Mouse (Mus musculus) left cerebral cortex, postnatal 4 days (tissue): Measurements from ENCODE around the gene Hoxd11. TPM values are rescaled to one million over a fixed set of nuclear protein-coding genes. Genes with fewer than 3 reads are reported as not detected.

ENCODE experiments used
- DNase-seq: peaks from one replicate; pipeline ENCODE4 v3.0.0-alpha.2; 2022
- intact Hi-C: fragments of 180-260 bp; cut with DNase I; formaldehyde crosslinking; loops from one replicate; pipeline ENCODE4 v1.15.1; 2025
- total RNA-seq, 2 experiments: library from RNA; stranded (reverse); gene quantifications; 2 replicates each; pipeline ENCODE4 v1.2.3; 2021

The Hoxd11 gene
- total RNA-seq, 2 experiments from 2014 or later: not detected

DNA sequence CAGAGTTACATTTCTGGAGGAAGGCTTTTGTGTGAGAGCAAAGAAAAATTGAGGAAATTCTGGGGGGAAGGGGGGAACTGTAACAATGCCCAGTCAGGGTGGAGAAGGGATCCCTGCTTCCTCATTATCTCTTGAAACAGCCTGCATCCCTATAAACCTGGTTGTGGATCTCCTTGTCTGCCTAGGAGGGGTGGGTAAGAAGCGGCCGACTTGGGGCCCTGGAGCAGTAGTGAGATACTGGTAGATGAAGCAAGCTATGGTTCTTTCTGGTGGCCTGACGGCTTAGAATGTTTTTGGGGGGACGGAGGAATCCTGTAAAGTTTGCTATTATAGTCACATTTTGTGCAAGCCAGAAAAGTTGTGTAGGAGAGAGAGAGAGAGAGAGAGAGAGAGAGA is 14.1 kb downstream of the Hoxd11 start:
- intact Hi-C loops: loop anchor here (10.0 kb wide), 1 partner anchor 1411 kb away; no protein-coding TSS in a partner anchor
- no peak for DNase-seq

DNA sequence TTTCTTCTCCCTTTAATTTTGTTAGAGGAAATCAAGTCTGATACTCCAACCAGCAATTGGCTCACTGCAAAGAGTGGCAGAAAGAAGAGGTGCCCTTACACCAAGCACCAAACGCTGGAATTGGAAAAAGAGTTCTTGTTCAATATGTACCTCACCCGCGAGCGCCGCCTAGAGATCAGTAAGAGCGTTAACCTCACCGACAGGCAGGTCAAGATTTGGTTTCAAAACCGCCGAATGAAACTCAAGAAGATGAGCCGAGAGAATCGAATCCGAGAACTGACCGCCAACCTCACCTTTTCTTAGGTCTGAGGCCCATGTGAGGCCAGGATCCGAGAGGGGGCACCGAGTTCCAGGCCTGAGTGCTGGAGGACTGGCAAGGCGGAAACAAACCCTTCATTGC is 14.7 kb downstream of the Hoxd11 start:
- intact Hi-C loops: loop anchor here (10.0 kb wide), 1 partner anchor 1411 kb away; no protein-coding TSS in a partner anchor
- no peak for DNase-seq

DNA sequence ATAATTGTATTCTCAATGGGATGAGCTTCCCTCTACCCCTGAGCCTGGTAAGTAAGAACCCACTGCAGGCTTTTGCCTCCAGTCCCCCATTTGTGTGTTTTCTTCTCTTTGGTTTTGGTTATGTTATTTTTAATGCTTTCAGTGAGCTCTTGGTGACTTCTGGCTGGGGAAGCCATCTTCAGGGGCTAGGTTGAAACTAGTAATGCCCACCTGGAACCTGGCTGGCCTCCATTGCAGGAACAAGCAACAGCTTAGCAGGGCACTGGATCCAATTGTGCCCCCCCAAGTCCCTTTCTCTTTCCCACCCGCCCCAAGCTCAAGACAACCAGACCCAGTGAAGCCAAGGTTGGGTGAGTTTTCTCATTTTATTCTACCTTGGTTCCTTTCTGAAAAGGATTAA is 16.0 kb downstream of the Hoxd11 start:
- intact Hi-C loops: loop anchor here (10.0 kb wide), 1 partner anchor 1409 kb away; no protein-coding TSS in a partner anchor

GRCm38 (mm10) chr2:74695813-74696430 is 16.6 kb downstream of the Hoxd11 start:
- intact Hi-C loops: loop anchor here (10.0 kb wide), 1 partner anchor 1409 kb away; no protein-coding TSS in a partner anchor
- DNase-seq: no peak

More for the DNA sequence above, 16.0 kb downstream of the Hoxd11 start:
- DNase-seq: no peak

DNA sequence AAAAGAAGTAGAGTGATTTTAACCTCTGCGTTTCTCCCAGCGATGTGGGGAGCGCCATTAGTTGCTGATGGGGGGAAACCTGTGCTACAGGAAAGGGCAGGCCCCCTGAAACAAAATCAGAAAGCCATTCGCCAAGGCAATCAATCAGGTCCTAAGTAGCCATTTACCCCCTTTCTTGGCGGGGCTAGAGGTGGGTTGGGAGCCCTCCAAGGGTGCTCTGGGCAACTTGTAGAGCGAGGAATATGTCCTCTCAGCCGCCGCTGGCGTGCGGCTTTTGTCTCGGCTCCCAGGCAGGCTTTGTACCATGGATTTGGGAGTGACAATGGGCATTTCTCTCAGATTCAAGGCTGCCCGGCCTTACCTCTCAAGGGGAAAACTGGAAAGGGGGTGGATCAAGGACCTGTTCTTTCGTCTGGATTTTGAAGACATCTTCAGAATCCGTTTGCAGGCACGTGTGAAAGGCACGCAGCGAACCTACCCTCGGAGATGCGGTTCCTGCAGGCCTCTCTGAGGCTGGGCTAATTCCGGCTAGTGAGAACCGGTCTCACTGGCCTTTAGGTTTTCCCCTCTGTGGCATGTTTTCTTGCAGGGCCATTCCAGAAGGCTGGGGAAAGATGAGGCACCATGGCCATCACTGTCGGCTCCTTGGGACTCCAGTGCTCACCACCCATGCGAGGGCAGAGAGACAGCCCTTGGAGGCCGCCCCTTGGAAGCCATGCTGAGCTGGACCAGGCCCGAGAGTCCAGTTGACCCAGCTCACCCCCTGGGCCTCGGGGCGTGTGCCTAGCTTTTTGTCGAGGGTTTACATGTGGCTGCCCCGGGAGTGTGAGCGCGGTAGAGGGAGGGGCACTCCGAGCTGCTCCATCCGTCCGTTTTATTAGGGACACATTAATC is 17.3 kb downstream of the Hoxd11 start:
- intact Hi-C loops: loop anchor here (10.0 kb wide), 1 partner anchor 1408 kb away; no protein-coding TSS in a partner anchor
- no peak for DNase-seq

DNA sequence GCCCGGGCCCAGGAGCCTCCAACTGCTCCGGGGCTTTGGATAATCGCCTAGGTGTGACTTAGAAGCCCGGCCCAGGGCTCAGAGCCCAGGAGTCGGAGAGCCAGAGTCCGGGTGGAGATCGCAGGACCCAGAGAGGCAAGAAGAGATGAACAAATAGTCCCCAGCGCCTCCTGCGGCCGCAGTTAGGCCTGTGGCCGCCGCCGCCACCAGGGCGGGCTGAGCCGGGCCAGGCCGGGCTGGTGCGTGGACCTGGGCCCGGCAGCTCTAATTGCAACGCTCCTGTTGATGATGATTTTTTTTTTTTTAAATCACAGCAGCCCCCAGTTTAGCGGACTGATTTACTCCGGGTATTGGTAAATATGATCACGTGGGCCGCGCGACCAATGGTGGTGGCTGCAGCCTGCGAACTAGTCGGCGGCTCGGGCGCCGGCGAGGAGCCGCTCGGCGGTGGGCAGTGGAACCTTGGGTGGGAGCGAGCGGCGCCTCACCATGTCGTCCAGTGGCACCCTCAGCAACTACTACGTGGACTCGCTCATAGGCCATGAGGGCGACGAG is 18.3 kb downstream of the Hoxd11 start, which contains the start of gene Hoxd9:
TSS of gene Hoxd9 (plus strand) at position 161 of the 555 bp plus-strand sequence.
- DNase-seq: no peak
- intact Hi-C loops: loop anchor here (10.0 kb wide), 1 partner anchor 1407 kb away; no protein-coding TSS in a partner anchor

GRCm38 (mm10) chr2:74698201-74699052 is 19.1 kb downstream of the Hoxd11 start:
- intact Hi-C loops: loop anchor here (10.0 kb wide), 1 partner anchor 1406 kb away; no protein-coding TSS in a partner anchor
- DNase-seq: no peak

DNA sequence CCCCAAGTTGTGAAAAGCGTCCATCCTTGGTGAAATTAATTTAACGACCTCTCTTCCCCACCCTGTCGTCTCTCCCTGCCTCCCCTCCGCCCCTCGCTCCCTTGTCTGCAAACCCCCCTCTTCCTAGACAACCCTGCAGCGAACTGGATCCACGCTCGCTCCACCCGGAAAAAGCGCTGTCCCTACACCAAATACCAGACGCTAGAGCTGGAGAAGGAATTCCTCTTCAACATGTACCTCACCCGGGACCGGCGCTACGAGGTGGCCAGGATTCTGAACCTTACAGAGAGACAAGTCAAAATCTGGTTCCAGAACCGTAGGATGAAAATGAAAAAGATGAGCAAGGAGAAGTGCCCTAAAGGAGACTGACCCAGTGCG is 19.7 kb downstream of the Hoxd11 start:
- no peak for DNase-seq
- intact Hi-C loops: loop anchor here (10.0 kb wide), 1 partner anchor 1406 kb away; no protein-coding TSS in a partner anchor

DNA sequence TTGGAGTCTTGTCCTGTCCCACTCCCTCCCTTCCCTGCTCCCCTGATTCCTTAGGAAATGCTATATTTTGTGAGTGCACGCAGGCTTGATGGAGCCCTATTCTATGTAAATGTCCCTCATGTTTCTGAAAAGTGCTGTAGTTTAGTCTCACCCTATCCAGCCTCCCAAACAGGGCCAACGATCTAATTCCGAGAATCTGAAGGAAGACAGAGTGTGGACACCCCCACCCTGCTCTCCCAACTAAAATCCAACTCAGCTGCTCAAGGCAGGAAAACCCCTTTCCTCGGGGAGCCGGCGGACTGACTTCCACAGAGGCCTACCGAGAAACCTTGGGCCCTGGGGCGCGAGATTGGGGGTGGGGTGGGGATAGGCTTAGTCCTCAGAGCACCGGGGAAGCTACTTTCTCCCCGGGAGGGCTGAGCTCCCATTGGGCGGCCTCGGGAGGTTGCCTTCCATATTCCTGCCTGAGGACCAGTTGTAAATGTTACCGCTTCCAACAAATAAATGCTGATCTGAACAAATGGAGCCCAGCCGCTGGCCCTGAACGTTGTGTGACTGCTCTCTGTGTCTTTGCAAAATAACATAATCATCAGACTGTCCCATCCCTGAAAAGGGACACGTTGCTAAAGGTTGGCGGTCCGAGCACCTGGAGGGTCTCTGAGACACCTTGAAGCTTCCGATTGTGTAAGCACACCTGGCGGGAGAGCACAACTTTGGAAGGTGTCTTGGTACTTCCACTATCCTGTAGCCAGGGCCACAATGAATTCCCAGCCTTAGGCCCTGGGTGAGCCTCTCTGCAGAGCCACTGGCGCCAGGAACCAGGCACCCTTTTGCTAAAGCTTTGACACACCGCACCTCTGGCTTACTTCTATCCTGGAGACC is 20.5 kb downstream of the Hoxd11 start:
- intact Hi-C loops: loop anchor here (5.0 to 10.0 kb wide), 2 partner anchors 437 to 1405 kb away; no protein-coding TSS in a partner anchor
- no peak for DNase-seq

DNA sequence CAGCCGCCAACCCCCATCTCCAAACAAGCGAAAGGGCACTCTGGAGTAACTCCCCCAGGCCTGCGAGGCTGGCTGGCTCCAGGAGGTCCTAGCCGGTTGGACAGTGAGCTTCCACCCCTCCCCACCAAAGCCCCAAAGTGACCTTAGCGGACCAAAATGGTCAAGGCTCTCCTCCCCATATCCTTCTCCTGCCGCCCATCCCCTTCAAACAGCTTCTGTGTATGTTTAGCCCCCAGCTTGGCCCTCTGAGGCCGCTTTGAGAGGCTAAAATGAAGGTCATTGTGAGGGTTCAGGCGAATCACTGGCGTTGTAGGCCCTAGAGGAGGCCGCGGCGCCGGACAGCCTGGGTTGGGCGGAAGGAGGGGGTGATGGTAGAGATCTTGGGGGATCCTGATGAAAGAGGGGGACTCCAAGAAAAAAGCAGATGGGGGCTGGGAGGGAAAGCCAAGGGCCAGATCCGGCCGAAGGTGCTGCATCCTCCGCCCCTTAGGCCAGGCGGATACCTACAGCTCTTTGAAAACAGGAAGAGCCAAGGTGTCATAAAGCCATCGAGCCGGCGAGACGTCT is 21.3 kb downstream of the Hoxd11 start:
- DNase-seq: no peak
- intact Hi-C loops: loop anchor here (5.0 kb wide), 1 partner anchor 437 kb away; no protein-coding TSS in a partner anchor

GRCm38 (mm10) chr2:74701949-74702819 is 22.8 kb downstream of the Hoxd11 start:
- peak; percentile 79 for DNase-seq
- intact Hi-C loops: loop anchor here (1.0 to 5.0 kb wide), 2 partner anchors 435 to 886 kb away; no protein-coding TSS in a partner anchor

DNA sequence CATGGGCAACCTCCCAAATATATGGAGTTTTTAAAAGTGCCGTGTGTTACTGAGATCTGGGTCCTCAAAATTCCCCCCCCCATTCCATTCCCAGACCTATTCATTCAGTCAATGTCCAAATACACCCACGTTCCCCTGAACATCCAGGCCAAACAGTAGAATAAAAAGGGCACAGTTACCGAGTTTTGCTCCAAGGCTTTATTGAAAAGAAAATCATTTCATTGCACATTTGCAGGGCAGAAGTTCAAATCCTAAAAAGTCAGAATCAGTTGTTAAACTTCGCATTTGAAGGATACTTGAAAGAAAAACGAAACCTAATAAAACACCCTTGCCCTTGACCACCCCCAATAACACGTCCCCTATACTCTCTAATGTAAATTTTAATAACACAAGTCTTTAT is 23.5 kb downstream of the Hoxd11 start:
- intact Hi-C loops: loop anchor here (1.0 to 5.0 kb wide), 2 partner anchors 434 to 885 kb away; no protein-coding TSS in a partner anchor
- no peak for DNase-seq

DNA sequence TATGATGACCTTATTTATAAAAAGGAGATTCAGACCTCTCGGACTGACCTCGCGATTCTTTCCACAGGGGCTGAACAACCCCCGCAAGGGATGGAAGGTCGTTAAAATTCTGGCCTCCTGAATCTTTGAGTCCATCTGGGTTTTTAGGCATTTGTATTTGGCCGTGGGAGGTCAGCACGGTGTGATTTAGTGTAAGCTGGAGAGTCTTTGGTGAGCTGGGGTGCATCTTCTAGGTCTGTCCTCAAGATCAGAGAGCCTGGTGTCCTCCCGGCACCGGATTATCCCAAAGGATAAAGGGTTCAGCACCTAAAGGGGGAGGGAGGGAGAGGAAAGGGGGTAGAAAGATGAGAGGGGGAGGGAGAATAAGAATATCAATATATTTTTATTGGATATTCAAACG is 24.0 kb downstream of the Hoxd11 start:
- intact Hi-C loops: loop anchor here (5.0 kb wide), 1 partner anchor 434 kb away; no protein-coding TSS in a partner anchor

GRCm38 (mm10) chr2:74703720-74704392 is 24.5 kb downstream of the Hoxd11 start:
- intact Hi-C loops: loop anchor here (5.0 kb wide), 1 partner anchor 433 kb away; no protein-coding TSS in a partner anchor

More for the DNA sequence above, 24.0 kb downstream of the Hoxd11 start:
- no peak for DNase-seq

GRCm38 (mm10) chr2:74704393-74704998 is 25.1 kb downstream of the Hoxd11 start, which contains the start of gene Hoxd8:
Gene Hoxd8, plus strand, starts transcription at chr2:74704615.
- intact Hi-C loops: loop anchor here (5.0 kb wide), 1 partner anchor 433 kb away; no protein-coding TSS in a partner anchor
- DNase-seq: no peak

More at GRCm38 (mm10) chr2:74703720-74704392, 24.5 kb downstream of the Hoxd11 start:
- DNase-seq: no peak

DNA sequence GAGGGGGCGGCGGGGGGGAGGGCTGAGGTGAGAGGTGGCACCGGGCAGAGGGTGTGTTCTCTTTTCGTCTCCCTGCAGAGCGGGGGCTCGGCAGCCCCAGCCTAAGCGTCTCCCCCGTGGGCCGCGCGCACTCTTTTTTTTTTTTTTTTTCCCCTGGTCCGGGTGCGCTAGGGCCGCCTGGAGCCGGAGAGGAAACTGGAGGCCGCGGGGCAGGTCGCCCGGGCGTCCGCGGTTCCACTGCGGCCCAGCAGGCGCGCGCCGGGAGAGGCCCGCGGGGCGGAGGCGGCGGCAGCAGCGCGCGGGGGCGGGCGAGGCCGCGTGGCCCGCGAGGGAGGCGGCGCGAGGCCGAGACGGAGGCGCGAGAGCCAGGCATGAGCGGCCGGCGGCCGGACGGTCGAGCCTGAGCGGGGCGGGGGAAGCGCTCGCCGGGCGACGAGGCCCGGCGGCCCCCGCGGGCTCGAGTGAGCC is 25.7 kb downstream of the Hoxd11 start:
- DNase-seq: no peak
- intact Hi-C loops: loop anchor here (5.0 kb wide), 1 partner anchor 432 kb away; no protein-coding TSS in a partner anchor
